Mouse (Mus musculus) thymus, postnatal 0 days (tissue): Measurements from ENCODE around the gene S100pbp. TPM values are rescaled to one million over a fixed set of nuclear protein-coding genes. Genes with fewer than 3 reads are reported as not detected.
"Not testable (repeated sequence)": the region's sequence is repeated elsewhere in the genome, so short reads cannot be mapped to it uniquely, and the experiment has no call there.

Source experiments
- DNase-seq: peaks from one replicate; pipeline ENCODE4 v3.0.0-alpha.2; 2015; ENCODE audit warnings: low spot score
- polyA plus RNA-seq: library from polyadenylated mRNA; unstranded; fragments of >200 nt; fragmentation: Nextera tagmentation; extraction: Ambion mirVana; gene quantifications from 2 replicates; pipeline ENCODE4 v1.2.1, GENCODE M21; 2015

Gene S100pbp
- polyA plus RNA-seq, 1 experiment from 2014 or later, result 17.0 TPM

DNA sequence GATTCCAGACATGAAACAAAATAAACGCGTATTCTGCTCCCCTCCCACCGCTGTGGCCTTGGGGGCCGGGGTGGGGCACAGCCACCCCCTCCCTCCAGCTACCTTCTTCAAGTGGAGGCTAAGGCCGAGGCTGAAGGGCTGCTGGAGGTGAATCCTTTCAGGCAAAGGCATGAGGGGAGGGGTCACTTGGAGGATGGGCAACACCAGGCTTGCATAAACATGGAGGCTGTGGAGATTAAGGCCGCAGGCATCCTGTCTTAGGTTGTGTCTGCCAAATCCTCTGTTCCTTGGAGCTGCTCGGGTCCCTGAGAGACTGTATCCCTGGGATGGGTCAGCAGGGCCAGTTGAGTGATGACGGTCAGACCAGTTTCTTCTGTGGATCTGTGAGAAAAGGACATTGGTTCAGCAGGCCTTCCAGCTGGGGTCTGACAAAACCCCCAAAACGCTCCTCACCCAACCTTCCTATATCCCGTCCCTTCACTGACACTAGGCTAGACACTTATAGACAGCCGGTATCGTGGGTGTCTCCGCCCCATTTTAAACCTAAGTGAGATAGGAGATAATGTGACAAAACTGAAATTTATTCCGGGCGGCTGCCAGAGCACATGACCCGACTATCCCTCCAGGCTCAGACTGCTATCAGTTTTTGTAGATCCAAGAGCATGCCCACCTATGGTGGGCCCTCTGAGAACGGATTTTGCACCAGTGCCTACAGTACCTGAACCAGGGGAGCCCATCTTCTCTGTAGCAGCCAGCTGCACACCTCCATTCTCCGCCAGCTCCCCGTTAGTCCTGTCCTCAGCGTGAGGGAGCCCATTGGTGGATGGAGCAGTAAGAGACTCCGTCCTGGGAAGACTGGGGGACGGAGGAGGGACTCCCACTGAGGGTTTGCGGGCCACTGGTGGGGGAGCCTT lies 31.8 kb upstream of the S100pbp start:
- DNase-seq, result no peak

DNA sequence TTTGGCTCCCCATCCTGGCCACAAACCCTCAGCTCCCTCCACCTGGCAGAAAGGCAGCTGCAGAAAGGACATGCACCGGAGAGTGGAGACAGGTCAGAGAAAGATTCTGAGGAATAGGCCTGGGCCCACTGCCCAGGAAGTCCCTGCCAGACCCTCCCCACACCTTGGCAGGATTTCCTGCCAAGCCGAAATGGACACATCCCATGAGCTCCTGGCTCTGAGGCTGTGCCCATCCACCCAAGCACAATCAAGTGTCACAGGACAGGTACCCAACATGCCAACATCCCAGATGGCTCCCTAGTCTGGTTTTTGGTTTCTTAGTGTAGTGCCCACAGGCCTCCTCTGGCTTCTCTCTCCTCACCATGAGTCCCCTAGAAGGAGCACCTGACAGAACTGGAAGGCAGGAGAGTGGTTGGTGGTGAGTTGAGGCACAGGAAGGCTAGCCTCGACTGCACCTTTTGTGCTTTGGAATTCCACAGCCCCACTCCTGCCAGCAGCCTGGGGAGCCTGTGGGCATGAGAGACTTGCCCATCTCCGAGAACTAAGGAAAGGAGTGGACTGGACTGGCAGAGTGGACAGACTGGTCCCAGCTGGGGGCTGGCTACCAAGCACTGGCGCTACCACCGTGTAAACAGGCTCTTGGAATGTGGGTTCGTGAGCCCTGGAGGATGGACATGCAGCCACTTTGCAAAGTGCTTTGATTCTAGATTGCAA lies 31.0 kb upstream of the S100pbp start:
- DNase-seq, result no peak

DNA sequence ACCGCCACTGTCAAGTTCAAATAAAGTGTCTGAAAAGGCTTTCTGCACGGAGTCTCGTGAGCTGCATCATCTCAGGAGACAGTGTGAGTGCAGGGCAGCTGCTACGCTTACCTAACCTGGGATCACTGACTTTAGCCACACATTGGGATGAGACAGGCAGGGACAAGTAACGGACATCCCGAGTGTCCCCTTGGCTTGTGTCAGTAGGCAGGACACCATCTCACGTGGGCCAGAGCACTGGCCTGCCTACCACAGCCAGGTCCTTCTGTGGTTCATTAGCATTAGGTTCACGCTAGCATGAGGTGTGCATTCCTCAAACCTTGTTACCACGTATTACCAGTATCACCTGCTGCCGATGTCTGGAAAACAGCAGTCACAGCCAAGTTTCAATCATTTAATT lies 29.7 kb upstream of the S100pbp start:
- DNase-seq, result no peak

DNA sequence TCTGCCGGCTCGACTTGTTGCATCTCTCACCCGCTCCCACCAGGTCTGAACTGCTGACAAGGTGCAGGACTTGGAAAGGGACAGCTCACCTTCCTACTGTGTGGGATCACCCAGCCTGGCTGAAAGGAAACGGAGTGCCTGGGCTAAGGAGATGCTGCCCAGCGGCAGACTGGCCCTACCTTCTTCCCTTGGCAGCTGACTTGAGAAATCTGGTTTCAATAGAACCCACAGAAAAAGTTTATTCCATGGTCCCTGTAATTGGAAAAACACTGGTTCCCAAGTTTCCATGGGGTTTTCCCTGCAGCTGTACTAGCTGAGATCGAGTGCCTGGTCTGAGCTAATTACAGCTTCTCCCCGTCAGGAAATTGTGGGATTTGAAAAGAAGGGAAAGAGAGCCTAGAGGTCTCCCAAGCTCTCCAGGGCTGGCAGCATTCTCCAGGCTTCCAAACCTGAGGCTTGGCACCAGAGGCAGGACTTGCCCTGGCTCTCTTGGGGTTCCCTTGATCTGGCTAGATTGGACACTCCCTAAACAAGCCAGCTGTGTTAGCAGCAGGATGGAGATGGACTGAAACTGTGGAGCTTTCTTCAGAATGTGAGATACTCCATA lies 29.1 kb upstream of the S100pbp start:
- DNase-seq, result no peak

DNA sequence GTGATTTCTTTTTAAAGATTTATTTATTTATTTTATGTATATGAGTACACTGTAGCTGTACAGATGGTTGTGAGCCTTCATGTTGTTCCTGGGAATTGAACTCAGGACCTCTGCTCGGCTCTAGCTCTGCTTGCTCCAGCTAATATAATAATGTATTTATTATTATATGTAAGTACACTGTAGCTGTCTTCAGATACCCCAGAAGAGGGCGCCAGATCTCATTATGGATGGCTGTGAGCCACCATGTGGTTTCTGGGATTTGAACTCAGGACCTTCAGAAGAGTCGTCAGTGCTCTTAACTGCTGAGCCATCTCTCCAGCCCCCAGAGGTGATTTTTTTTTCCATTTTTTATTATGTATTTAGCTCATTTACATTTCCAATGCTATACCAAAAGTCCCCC lies 23.0 kb upstream of the S100pbp start:
- not testable (repeated sequence) for DNase-seq

DNA sequence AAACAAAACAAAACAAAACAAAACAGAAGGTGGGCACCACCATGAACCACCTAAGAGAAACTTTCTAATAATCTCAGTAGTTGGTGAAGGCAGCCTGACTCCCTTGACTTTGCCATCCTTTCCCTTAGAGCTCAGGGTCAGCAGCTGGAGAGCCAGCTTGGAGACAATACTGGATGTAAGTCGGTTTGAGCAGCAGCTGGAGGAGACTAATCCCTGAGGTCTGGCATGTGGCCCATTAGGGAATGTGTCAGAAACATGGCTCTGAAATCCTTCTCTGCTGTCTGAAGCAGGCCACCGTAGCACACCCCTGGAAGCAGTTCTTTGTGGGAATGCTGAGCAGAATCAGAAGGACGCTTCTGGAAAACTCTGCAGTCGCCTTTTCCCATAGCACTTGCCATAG lies 21.9 kb upstream of the S100pbp start:
- no peak for DNase-seq

DNA sequence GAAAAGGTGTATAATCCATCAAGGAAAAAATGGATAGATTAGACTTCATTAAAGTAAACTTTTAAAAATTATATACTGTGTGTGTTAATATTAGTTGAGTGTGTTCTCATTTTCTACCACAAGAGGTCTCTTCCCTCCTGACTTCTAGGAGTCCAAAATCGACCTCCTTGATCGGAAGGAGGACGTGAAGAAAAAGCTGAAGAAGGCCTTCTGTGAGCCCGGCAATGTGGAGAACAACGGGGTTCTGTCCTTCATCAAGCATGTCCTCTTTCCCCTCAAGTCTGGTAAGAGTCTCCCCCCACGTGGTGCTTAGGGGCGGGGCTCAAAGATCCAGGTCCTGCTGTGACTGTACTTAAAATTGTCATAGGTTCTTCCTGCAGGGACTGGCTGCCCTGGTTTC lies 20.0 kb upstream of the S100pbp start:
- DNase-seq, result no peak

DNA sequence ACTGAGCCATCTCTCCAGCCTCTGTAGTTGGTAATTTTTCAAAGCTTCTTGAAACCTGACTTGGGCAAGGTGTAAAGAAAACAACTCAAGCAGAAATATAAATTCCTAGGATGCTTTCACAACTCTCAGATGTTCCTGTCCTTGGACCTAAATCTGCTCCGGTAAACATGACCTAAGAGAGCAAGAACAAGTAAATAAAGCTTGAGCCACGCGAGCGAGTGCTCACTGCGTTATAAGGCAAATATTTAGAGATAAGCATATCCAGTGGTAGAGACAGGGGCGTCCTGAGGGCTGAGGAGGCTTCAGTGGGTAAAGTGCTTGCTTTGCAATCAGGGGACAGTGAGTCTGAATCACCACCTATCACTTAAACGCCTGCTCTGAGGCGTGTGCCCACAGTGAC lies 17.3 kb upstream of the S100pbp start:
- no peak for DNase-seq

DNA sequence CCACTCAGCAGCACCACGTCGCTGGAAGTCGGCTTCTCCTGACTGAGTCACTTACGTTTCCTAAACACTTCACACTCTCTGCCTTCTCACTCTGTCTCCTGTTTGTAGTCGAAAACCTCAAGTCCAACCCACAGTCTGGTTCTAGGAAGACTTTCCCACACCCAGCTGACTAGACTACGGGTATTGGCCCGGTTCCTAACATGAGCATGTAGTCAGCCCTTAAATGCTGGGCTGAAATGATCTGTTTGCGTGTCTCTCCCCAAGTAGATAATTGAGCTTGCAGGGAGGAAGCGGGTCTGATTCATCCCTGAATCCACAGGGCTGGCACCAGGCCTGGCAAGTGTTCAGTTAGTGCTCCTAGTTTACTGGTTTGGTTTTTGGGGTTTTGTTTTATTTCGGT lies 15.1 kb upstream of the S100pbp start:
- no peak for DNase-seq

DNA sequence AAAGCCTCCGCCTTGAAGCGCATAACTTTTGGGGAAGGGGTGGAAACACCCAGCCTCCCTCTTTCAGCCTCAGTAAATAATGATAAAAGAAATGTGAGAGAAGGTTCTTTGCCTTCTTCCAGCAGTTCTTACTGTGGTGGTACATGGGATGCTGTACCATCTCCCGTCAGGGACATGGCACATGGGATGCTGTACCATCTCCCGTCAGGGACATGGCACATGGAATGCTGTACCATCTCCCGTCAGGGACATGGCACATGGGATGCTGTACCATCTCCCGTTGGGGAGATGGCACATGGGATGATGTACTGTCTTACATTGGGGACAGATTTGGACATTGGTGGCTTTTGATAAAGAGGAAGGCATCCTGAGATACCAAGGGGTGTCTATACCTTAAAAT lies 8.0 kb upstream of the S100pbp start:
- DNase-seq, result no peak

DNA sequence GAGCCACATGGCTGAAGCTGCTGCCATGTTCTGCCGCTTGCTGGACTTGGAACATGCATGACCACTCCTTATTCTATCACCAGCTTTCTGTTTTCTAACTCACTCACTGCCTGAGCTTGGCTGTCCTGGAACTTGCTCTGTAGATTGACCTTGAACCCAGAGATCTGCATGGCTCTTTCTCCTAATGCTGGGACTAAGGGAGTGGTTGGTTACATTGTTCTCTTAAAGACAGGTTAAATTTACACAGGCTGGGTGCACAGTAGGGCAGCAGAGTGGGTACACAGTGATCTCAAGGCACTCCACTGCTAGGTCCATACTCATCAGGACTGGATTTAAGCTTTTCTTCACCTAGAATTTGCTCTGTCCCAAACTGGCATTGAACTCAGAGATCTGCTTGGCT lies 4.8 kb upstream of the S100pbp start:
- no peak for DNase-seq

DNA sequence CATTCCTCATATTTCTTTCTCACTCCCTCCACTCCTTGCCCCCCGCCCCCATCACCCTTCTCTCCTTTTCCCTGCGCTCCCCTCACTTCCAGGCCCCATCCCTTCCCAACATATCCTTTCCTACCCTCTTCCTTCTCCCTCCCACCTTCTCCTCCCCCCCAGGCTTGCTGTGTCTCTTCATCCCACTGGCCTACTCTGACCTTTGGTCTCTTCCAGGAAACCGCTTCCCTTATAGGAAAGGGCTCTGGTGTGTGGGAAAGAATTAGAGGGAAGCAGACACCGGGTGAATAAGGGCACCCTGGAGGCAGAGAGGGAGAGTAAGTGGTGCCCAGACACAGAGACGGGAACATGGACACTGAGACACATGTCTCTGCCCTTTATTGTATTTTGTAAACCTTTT lies 2.2 kb upstream of the S100pbp start:
- DNase-seq, result no peak

DNA sequence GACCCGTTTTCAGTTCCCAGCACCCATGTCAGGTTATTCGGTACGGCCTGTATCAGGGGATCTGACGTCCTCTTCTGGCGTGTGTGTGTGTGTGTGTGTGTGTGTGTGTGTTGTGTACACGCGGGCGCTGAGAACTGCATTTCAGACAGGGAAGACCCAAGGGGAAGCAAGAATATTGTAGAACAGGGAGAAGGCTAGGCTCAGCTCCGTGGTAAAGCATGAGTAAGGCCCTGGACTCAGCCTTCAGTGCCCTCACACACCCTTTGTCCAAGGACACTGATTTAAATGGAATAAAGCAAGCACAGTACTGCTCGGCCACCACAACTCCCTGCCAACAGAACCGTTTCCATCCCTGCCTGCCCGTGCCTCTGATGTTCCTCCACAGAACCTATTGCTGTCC lies 1.0 kb upstream of the S100pbp start:
- DNase-seq, result no peak

DNA sequence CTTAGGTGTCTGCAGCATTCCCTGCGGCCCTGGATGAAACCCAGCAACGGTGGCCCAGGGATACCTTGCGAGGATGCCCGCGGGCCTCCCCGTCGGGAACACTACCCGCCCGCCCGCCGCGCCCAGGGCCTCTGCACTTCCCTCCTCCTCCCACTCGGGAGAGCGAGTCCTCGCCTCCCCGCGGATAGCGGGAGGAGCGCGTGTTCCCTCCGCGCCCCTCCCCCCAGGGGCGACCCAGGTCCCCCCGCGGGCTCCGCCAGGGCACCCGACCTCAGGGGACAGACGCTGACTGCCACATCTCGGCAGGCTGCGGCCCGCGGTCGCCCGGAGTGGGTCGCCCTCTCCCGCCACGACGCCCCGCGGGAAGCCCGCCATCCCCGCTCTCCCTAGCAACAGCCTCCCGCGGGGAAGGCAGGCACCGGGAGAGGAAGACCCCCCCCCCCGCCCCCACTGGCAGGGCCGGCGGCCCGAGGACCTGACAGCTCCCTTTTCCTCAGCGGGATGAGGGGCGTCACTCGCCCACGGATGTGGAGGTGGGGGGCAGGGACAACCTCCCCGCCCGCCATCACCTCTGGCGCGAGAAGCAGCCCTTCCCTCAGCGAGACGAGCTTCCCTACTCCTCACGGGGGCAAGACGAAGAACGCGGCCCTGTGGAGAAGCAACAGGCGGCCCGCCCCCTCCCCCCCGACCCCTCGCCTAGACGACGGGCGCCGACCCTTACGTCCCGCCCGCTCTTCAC lies 555 bp downstream of the S100pbp start:
- no peak for DNase-seq

DNA sequence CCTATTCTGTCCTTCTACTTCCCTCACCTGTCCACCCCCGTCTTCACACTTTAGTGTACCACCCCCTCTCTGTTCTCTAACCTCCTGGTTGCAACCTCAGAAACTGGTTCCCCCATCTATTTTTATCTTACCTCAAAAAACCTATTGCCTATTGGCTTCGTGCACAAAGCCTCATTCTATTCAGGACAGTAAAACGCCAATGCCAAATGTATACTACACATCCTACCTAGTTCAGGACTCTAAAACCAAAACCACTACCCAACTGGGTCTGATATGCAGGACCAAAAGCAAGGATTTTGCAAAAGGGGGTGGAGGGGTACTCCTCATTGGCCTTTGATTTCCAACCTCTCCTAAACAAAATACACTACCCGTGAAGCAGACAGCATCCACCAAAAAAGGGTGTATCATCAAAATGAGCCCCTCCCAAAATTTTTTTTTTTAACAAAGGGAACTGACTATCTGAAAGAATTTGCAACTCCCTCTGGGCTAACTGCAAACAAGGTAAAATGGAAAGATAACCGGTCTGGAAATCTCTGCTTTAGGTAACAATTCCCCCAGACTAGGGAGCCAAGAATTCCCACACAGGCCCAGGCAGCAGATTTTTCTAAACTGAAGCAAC lies 1.4 kb downstream of the S100pbp start:
- no peak for DNase-seq

DNA sequence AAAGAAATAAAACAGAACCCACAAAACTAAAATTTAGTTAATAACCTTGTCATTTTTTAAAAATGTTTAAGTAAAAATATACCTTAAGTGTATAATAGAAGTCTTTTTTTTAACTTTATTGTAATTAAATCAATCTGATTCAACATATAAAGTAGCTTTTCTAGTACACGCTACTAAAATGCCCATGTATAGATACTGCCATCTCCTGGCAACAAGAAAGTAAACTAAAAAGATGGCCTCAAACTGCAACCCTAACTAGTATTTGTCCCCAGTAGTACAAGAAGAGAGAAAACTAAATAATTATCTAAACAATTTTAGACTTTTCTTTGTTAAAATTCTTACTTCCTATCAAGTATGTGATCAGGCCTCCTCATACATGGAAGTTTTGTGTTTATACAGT lies 10.0 kb downstream of the S100pbp start:
- DNase-seq, result peak; percentile 18

DNA sequence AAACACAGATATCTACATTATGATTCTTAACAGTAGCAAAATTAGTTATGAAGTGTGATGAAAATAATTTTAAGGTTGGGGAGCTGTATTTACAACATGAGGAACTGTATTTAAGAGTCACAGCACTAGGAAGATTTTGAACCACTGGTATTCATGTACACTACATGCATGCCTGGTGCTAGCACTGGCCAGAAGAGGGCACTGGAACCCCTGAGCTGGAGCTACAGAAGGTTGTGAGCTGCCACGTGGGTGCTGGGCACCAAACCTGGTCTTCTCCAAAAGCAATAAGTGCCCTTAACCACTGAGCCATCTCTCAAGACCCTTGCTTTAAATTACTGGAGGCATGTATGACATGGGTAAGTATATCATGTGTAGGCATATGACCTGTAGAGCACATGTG lies 17.0 kb downstream of the S100pbp start:
- DNase-seq, result no peak

DNA sequence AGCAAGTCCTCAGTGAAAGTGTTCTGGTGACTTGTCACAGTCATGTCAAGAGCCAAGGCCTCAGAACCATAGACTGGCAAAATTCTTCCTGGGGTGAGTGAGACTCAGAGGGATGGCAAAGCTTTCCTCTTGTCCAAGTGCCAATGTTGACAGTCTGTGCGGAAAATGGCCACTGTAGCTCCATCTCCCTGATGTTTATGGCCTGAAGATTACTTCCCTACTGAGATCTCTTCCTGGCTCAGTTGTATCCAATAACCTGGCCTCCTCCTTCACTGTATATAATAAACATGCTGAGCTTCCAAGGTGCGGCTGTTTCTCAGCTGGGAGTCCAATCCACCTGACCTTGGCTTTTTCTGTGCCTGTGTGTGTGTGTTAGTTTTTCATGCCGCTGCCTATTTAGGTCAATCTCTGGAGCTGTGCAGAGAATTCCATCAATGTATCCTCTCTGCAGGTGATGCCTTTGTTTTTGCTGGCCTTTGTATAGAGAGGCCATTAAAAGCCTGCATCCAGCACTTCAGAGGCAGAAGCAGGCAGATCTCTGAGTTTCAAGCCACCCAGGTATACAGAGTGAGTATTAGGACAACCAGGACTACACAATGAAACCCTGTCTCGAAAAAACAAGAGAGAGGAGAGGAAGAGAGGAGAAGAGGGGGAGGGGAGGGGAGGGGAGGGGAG lies 27.8 kb downstream of the S100pbp start:
- DNase-seq, result no peak

DNA sequence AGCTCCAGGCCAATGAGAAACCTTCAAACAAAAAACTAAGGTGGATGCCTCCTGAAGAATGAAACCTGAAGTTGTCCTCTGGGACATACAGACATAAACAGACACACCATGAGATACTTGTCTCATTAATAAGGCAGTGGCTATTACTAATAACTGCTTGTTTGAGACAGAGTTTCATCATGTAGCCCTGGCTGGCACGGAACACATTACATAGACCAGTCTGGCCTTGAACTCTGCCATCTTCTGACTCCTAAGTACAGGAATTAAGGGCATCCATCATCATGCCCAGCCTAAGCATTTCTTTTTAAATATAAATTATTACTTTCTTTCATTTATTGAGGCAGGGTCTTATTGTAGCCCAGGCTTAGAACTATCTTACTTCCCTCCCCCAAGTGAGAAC lies 28.5 kb downstream of the S100pbp start:
- no peak for DNase-seq

DNA sequence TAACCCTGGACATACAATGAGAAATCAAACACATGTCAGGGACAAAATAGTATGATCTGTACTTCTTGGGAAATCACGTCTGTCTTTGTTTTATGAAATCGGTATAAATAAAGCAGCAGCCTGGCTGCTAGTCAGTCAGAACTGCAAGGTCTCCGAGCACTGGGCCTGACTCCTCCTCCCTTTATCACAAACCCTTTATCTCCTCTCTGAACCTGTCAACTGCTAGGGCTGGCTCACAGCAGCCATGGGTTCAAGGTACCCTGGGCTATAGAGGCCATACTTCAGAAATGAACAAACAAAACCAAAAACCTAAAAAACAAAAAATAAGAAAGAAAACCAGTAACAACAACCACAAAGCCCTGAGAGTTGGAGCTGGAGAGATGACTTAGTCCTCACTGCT lies 31.0 kb downstream of the S100pbp start:
- no peak for DNase-seq

DNA sequence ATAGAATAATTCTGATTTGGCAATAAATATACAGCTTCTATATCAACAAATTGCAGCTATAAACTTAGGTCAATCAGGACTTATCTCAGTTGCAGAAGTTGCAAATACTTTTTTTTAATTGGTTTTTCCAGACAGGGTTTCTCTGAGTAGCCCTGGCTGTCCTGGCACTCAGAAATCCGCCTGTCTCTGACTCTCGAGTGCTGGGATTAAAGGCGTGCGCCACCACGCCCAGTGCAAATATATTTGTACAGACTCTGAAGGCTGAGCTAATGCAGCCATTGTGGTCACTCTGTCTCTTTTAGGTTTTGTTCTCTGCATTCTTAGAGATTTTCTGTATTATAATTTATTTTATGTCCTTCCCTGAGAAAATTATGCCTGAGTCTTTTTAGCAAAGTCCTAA lies 32.0 kb downstream of the S100pbp start:
- DNase-seq, result no peak
